Mouse (Mus musculus): ENCODE results near the gene Ergic1.

- peak; percentile 25; the same call in 1 of the 2 replicates for TF ChIP-seq CTCF (IDR thresholded peaks at IDR 0.05; ENCODE audit: extremely low read depth, insufficient read depth, low read length)
- TF ChIP-seq POLR2A (IDR thresholded peaks at IDR 0.05; ENCODE audit: extremely low read depth, insufficient read depth, low read length): no peak
Observed at GRCm38 (mm10) chr17:26649565-26649964, 88.3 kb downstream of the Ergic1 start.

All from cortical plate, adult 2 months (tissue).